Mouse (Mus musculus): ENCODE results near the gene Med26. TPM values are rescaled to one million over a fixed set of nuclear protein-coding genes. Genes with fewer than 3 reads are reported as not detected.

Med26 gene
- total and polyA plus RNA-seq, 2 experiments from 2014 or later: 14.2 to 18.6 TPM

GRCm38 (mm10) chr8:72570633-72571610 lies 22.9 kb upstream of the Med26 start, which contains the start of gene Smim7:
TSS of gene Smim7 (minus strand) at chr8:72571088.
- Histone ChIP-seq H3K27me3 (ENCODE audit: insufficient read depth, low read length) (no peaks in the 10 kb centered on the region), H3K4me2 (ENCODE audit: low read depth) (peak within 1 kb of the TSS; percentile 91), H3K36me3 (ENCODE audit: insufficient read depth) (peaks cover 31% of the 10 kb centered on the region), H3K4me3 (ENCODE audit: low read depth, low read length) (peak within 1 kb of the TSS; percentile 70), H3K9ac (peak within 1 kb of the TSS; percentile 62), H3K4me1 (ENCODE audit: insufficient read depth) (peaks cover 13% of the 10 kb centered on the region), H3K9me3 (ENCODE audit: low read length) (no peaks in the 10 kb centered on the region), H3K27ac (ENCODE audit: low read depth, low read length) (peak within 1 kb of the TSS; percentile 81)
- under 1% methylated on average over 52 of the region's 52 CpGs for WGBS
- peak; percentile 24; the same call in 1 of the 2 replicates for TF ChIP-seq CTCF (IDR thresholded peaks at IDR 0.05; ENCODE audit: low read depth)
- DNase-seq (peak; percentile 97), ATAC-seq (peak; percentile 97)

GRCm38 (mm10) chr8:72565970-72566369 lies 17.9 kb upstream of the Med26 start:
- Histone ChIP-seq H3K36me3 (ENCODE audit: insufficient read depth) (peaks cover 41% of the 10 kb centered on the region), H3K27me3 (ENCODE audit: insufficient read depth, low read length) (no peaks in the 10 kb centered on the region), H3K27ac (ENCODE audit: low read depth, low read length) (no peak overlapping the region), H3K4me2 (ENCODE audit: low read depth) (no peak overlapping the region), H3K4me1 (ENCODE audit: insufficient read depth) (peaks cover 5% of the 10 kb centered on the region), H3K9me3 (ENCODE audit: low read length) (no peaks in the 10 kb centered on the region), H3K4me3 (ENCODE audit: low read depth, low read length) (no peak overlapping the region), H3K9ac (no peak overlapping the region)
- ATAC-seq: no peak
- 87% methylated on average over 2 of the region's 2 CpGs for WGBS
- no peak for TF ChIP-seq CTCF (IDR thresholded peaks at IDR 0.05; ENCODE audit: low read depth)
- DNase-seq: no peak

DNA sequence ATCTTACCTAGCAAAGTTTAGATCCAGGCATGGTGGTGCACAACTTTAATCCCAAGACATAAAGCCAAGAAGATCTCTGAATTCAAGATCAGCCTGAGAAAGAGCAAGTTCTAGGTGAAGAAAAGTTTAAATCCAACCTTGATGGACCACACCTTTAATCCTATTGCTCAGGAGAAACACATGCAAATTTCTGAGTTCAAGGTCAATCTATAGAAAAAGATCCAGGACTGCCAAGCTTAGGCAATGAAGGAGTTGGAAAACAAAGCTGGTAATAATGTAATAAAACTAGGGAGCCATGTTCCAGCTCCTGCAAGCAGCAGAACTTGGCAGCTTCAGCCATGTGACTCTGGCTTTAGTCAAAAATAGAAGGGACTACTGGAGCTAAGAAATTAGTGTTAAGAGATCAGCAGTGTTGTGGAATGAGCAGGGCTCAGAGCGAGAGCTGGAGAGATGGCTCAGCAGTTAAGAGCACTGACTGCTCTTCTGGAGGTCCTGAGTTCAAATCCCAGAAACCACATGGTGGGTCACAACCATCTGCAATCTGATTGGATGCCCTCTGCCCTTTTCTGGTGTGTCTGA lies 13.1 kb upstream of the Med26 start:
- H3K9me3 ChIP-seq (ENCODE audit: low read length): no peaks in the 10 kb centered on the region
- no peak for TF ChIP-seq CTCF (IDR thresholded peaks at IDR 0.05; ENCODE audit: low read depth)
- H3K27ac ChIP-seq (ENCODE audit: low read depth, low read length): no peak overlapping the region
- H3K4me3 ChIP-seq (ENCODE audit: low read depth, low read length): no peak overlapping the region
- ATAC-seq: no peak
- DNase-seq: no peak
- no peak overlapping the region for H3K4me2 ChIP-seq (ENCODE audit: low read depth)
- H3K4me1 ChIP-seq (ENCODE audit: insufficient read depth): no peaks in the 10 kb centered on the region
- WGBS: 89% methylated on average over 1 of the region's 1 CpGs
- H3K27me3 ChIP-seq (ENCODE audit: insufficient read depth, low read length): no peaks in the 10 kb centered on the region
- H3K9ac ChIP-seq: no peak overlapping the region
- H3K36me3 ChIP-seq (ENCODE audit: insufficient read depth): peaks cover 24% of the 10 kb centered on the region

DNA sequence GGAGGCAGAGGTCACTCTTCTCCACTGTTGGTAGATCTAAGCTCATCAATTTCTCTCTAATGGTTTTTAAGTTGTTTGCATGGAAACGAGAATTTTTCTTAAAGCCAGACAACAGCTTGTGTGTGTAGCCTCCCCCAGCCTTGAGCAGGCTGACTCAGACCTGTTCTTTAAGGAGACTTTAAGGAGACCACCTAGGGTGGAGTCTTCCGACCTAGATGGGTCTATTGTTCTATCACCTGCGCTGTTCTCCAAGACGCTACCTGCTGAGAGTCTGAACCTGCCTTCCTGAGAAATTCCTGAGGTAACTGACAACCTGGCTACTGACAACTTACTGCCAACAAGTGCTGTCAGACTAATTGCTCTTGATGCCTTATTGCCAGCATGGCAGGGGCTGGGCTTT lies 7.7 kb upstream of the Med26 start:
- no peak for DNase-seq
- 51% methylated on average over 4 of the region's 4 CpGs for WGBS
- Histone ChIP-seq H3K27me3 (ENCODE audit: insufficient read depth, low read length) (no peaks in the 10 kb centered on the region), H3K36me3 (ENCODE audit: insufficient read depth) (peaks cover 11% of the 10 kb centered on the region), H3K4me3 (ENCODE audit: low read depth, low read length) (no peak overlapping the region), H3K9ac (no peak overlapping the region), H3K4me1 (ENCODE audit: insufficient read depth) (no peaks in the 10 kb centered on the region), H3K4me2 (ENCODE audit: low read depth) (no peak overlapping the region), H3K9me3 (ENCODE audit: low read length) (no peaks in the 10 kb centered on the region), H3K27ac (ENCODE audit: low read depth, low read length) (no peak overlapping the region)
- ATAC-seq: no peak
- no peak for TF ChIP-seq CTCF (IDR thresholded peaks at IDR 0.05; ENCODE audit: low read depth)

- Histone ChIP-seq H3K4me1 (ENCODE audit: insufficient read depth) (peaks cover 15% of the 10 kb centered on the region; the same call in 1 of the 2 replicates), H3K27me3 (ENCODE audit: insufficient read depth, low read length) (no peaks in the 10 kb centered on the region), H3K27ac (ENCODE audit: low read depth, low read length) (no peak overlapping the region), H3K36me3 (ENCODE audit: insufficient read depth) (no peaks in the 10 kb centered on the region; the same call in 1 of the 2 replicates), H3K4me3 (ENCODE audit: low read depth, low read length) (peak overlapping the region; percentile 94), H3K4me2 (ENCODE audit: low read depth) (peak overlapping the region; percentile 81), H3K9me3 (ENCODE audit: low read length) (no peaks in the 10 kb centered on the region), H3K9ac (peak overlapping the region; percentile 85)
- ATAC-seq (no peak), DNase-seq (no peak)
- TF ChIP-seq CTCF (IDR thresholded peaks at IDR 0.05; ENCODE audit: low read depth): no peak
- 9% methylated on average over 5 of the region's 5 CpGs for WGBS
Observed at GRCm38 (mm10) chr8:72549314-72549892, 1.3 kb upstream of the Med26 start.

- TF ChIP-seq CTCF (IDR thresholded peaks at IDR 0.05; ENCODE audit: low read depth): no peak
- Histone ChIP-seq H3K4me1 (ENCODE audit: insufficient read depth) (peaks cover 15% of the 10 kb centered on the region; the same call in 1 of the 2 replicates), H3K9me3 (ENCODE audit: low read length) (no peaks in the 10 kb centered on the region), H3K4me2 (ENCODE audit: low read depth) (peak overlapping the region; percentile 81), H3K4me3 (ENCODE audit: low read depth, low read length) (peak overlapping the region; percentile 94), H3K27me3 (ENCODE audit: insufficient read depth, low read length) (no peaks in the 10 kb centered on the region), H3K27ac (ENCODE audit: low read depth, low read length) (peak overlapping the region; percentile 90), H3K36me3 (ENCODE audit: insufficient read depth) (no peaks in the 10 kb centered on the region; the same call in 1 of the 2 replicates), H3K9ac (peak overlapping the region; percentile 85)
- DNase-seq: no peak
- no peak; the same call in 1 of the 2 replicates for ATAC-seq
- under 1% methylated on average over 45 of the region's 45 CpGs for WGBS
Observed at GRCm38 (mm10) chr8:72548644-72549313, 709 bp upstream of the Med26 start.

Data from forebrain, postnatal 0 days (tissue).